Mouse (Mus musculus) left cerebral cortex, postnatal 25 days (tissue): ENCODE measurements around the gene 1700086D15Rik. TPM values are rescaled to one million over a fixed set of nuclear protein-coding genes. Genes with fewer than 3 reads are reported as not detected.

Experiments
- DNase-seq, 2 experiments: peaks; one replicate each; pipeline ENCODE4 v3.0.0; 2022; ENCODE audit warnings: low spot score in 2 of 2, mixed read lengths in 1 of 2
- intact Hi-C: fragments of 180-260 bp; cut with DNase I; formaldehyde crosslinking; loops from one replicate; pipeline ENCODE4 v1.15.1; 2025
- total RNA-seq, 2 experiments: library from RNA; stranded (reverse); gene quantifications; 2 replicates each; pipeline ENCODE4 v1.2.3; 2021

1700086D15Rik gene
- total RNA-seq: 1 to 10 TPM; 2.7 to 4.5 TPM

DNA sequence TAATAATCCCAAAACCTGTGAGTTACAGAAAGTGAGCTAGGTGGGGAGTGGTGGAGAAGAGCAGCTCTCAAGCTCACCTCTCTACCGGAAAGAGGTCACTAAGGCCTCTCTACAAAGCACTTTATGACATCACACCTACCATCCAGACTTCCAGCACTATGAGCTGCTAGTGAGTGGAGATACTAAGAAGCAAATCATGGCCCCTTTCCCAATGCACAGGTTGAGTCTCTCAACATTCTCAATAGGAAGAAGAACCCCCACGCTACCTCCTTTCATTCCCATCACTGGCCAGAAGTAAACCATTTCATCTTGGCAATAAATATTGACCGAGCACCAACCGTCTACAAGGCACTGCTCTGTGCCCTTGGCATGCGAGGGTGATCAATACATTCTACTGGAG lies at the start of gene 1700086D15Rik:
Gene 1700086D15Rik (minus strand): TSS at position 101 of the 400 bp plus-strand sequence.
- intact Hi-C loops: loop anchor here (2.0 to 5.0 kb wide), 3 partner anchors 57 to 101 kb away; no protein-coding TSS in a partner anchor
- DNase-seq: no peak

DNA sequence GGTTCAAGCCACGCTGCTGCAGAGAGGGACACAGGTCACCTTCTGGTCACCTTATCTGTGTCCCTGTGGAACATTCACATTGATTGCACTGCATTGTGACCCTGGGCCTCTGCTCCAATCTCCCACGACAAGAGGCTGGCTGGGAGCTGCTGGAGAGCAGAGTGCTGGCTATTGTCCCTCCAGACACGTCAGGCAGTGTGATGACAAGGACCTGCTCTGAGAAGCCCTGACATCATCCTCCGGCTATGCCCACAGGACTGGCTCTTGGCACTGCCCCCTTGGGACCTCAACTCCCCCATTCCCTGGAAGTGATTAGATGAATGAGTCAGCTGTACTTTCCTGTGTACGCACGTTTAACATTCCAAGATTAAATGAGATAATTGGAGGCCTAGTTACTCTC lies 49.8 kb upstream of the 1700086D15Rik start:
- DNase-seq: no peak
- intact Hi-C loops: no loop called here

DNA sequence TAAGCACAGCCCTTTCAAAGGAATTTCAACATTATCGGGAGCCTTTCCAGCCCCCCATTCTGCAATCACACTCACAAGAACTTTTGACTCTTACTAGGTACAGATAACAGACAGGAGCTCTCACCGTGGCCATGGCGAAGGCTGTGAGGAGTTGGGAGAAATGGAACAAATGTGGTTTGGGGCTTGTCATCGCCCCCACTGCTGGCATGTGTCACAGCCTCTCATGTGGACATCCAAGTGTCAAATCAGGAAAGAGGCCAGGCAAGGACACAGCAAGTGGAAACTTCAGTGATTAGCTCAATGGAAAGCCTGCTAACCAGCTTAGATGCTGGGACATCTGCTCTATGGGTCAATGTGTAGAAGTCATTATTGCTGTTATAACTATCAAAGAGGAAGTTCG lies 45.6 kb upstream of the 1700086D15Rik start:
- intact Hi-C loops: no loop called here
- no peak for DNase-seq

DNA sequence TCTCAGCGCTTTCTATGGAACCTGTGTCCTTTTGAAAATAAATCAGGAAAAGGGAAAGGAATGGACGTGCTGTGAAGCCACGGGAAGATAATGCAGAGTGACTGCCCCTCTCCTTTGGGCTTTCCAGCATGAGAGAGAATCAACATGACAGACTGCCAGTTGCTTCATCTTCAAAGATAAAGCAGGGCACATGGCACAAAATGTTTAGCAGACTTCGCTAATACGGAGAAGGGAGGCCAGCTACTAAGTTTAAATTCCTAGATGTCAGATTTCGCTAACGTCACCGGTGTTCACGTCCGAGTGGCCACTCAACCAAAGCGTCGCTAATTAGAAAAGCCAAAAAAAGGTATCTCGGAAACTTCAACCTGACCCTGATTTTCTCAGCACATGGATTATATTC lies 45.0 kb upstream of the 1700086D15Rik start:
- intact Hi-C loops: loop anchor here (5.0 kb wide), 1 partner anchor 63 kb away; the partner anchor contains the start of gene Myocd
- DNase-seq: no peak

DNA sequence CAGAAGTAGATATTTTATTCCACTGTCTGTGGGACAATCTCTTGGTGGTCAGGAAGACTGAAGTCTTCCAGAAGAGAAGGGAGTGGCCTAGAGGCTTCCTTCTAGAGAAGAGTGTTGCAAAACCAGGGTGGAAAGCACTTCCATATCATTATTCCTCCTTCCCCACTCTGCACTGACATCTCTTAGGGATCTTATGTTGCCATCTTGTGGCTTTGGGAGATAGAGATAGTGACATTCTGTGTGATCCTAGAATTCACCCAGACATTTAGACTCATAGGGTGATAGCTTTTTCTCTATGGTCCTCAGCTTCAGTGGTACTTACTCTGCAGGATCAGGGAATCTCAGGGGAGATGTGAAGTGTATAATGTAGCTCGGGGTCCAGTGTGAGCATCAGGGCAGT lies 43.3 kb upstream of the 1700086D15Rik start:
- intact Hi-C loops: loop anchor here (5.0 kb wide), 1 partner anchor 64 kb away; the partner anchor contains the start of gene Myocd
- peak in 1 of 2 experiments; percentile 12 for DNase-seq

DNA sequence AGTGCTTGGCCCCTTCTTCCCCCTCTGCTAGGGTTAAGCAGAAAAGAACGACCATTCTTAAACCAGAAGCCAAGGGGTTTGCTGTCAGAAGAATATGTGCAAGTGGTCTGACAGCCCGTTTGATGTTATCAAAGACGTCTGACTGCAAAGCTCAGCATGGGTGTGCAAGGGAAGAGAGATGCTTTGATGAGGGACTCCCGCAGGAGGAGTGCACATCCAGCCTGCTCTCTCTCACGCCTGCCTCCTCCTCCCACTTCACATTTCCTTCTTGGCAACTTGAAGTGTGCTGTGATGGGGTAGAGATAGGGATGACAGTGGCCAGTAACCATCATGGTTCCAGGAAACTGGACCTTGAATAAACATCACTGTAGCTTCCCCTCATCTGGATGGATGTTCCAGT lies 42.5 kb upstream of the 1700086D15Rik start:
- DNase-seq: no peak
- intact Hi-C loops: loop anchor here (5.0 kb wide), 1 partner anchor 65 kb away; the partner anchor contains the start of gene Myocd

DNA sequence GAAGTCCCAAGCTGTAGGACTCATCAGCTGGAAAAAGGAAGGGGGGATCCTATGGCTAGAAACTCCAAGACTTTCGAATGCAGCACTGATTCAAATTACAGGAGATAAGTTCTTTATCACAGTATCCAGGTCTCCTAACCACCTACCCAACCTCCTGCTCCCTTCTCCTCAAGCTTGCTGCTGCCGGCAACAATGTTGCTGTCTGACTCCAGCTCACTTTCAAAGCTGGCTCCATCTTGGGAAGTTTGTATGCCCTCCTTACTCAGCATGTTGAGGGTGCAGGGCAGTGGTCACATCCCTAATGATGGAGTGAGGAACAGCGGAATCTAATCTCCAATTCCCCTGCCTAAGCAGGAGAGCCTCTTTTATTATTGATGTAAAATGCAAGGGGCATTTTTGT lies 38.3 kb upstream of the 1700086D15Rik start:
- no peak for DNase-seq
- intact Hi-C loops: loop anchor here (10.0 kb wide), 1 partner anchor 337 kb away; no protein-coding TSS in a partner anchor

DNA sequence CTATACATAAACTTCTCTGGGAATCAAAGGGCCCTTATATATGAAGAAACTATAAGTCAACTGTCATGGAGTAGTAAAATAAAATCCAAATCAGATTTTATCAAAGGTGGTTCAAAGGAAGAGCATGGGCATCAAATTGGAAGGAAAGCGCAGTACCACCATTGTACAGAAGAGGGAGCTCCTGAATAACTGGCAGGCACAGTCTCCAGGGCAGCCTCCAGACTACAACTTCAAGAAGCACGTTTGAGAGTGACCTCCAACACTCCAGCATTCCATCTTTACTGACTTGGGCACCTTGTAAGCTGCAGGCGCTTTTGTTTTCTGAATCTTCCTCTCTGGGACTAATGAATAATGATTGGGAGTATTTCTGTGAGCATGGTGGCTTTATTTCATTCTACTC lies 37.6 kb upstream of the 1700086D15Rik start:
- DNase-seq: peak; percentile 76 to 84
- intact Hi-C loops: loop anchor here (10.0 kb wide), 1 partner anchor 338 kb away; no protein-coding TSS in a partner anchor

DNA sequence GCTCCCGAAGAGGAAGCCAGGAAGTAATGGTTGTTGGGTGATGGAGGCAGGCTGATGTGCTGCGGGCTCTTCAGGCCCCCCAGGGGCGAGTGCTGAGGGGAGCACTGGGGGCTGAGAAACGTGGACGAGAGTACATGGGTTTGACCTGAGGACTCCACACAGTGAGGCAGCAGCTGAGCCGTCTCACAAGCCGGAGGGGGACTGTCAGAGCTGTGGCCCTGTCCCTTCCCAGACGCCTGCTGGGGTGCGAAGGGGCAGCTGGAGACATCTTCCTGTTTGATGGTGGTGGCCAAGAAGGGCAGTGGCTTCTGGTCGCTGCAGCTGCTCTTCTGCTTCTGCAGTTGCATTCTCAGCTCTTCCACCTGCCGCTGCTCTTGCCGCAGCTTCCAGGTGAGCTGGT lies 27.3 kb upstream of the 1700086D15Rik start:
- intact Hi-C loops: no loop called here
- no peak for DNase-seq

DNA sequence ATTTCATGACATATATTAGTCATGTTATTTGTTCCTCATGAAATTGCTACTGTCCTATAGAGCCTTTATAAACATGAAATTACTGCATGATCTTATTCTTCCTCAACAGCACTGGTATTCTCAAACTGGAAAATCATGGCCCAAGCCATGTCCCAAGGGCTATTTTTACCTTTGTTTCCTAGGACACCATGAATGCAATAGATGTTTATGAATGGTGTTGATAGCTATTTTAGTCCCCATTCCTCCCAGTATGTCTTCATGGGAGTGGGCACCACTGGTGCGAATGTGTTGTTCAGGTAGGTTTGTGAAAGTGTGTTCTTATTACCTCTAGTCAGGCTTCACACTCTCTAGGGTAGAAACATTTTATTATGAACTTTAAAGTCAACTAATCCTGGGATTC lies 25.4 kb upstream of the 1700086D15Rik start:
- DNase-seq: no peak
- intact Hi-C loops: no loop called here

DNA sequence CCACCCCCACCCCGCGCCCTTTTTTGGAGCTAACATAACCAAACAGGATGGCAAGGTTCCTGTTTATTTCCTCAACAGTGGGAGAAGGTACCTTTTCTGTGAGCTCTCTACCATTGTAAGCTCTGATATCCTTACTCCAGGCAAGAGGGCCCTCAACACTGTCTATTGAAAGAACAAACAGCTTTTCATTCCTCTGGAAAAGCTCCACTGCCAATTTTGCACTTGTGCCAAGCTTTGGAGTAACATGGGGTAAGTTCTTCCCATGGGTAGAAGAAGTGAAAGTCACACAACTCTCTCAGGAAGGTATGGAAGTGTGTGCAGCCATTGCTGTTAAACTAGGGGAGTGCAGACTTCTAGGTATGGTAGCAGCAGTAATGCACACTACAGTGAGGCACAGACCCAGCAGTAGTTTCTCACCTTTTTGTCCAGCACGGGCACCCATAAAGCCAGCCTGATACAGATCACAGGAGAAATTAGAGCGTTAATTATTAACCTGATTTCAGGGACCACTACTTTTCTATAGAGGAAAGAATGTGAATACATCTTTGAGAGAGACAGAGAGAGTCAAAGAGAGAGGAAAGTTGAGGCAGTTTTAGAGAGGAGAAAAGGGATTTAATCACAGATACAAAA lies 10.5 kb upstream of the 1700086D15Rik start:
- no peak for DNase-seq
- intact Hi-C loops: no loop called here

DNA sequence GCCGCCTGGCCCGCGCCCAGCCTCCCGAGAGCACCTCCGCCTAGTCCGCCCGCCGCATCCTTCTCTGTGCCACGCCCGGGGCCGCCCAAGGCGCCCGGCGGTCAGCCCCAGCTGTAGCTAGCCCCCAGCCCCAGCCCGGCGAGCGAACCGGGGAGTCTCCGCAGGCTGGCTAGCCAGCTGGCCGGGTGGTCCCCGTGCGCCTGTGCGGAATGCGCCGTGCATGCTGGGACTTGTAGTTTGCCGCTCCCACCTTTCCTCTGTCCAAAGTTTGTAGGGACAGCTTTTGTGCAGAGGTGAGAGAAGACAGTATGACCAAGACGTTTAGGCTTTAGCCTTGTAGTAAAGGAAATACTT lies 3.1 kb upstream of the 1700086D15Rik start, which contains the start of gene Arhgap44:
Gene Arhgap44 (minus strand): TSS at position 195 of the 354 bp plus-strand sequence.
- intact Hi-C loops: no loop called here
- DNase-seq: peak; percentile 76 to 81

DNA sequence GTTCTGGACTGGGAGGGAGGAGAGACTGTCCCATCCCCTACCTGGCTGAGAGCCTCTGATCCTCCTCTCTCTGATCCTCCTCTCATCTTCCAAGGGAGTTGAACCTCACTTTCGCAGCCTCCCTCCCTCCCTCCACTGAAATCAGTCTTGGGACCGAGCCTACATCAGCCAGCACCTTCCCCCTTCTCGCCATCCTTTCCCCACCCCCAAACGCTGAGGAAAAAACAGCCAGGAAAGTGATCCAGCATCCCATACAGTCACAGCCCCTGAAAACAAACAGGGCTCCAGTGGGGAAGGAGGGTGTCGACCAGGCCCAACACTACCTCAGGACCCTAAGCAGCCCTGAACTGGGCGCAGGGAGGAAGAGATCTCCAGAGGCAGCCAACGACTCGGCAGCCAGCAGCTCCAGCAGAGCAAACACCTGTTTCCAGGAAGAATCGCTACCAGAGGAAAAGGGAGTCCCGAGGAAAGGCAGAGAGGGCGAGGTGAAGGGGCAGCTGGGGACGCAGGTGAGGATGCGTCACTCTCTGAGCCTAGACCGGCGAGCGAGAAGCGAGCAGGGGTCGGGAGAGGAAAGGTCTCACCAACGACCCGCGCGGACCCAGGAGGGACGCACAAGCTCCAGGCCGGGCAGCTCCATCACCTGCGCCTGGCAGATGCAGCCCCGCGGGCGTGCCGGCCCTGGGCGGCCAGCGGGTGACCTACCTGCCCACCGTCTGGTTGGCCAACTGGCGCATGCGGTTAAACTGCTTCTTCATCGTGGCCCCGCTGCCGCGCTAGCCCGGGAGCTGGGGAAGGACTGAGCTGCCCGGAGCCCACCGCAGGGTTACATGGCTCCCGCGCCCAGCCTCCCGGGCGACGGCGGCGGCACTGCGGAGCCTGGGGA lies 2.4 kb upstream of the 1700086D15Rik start:
- DNase-seq: peak; percentile 18 to 30
- intact Hi-C loops: loop anchor here (1.0 to 2.0 kb wide), 3 partner anchors 25 to 103 kb away; no protein-coding TSS in a partner anchor

DNA sequence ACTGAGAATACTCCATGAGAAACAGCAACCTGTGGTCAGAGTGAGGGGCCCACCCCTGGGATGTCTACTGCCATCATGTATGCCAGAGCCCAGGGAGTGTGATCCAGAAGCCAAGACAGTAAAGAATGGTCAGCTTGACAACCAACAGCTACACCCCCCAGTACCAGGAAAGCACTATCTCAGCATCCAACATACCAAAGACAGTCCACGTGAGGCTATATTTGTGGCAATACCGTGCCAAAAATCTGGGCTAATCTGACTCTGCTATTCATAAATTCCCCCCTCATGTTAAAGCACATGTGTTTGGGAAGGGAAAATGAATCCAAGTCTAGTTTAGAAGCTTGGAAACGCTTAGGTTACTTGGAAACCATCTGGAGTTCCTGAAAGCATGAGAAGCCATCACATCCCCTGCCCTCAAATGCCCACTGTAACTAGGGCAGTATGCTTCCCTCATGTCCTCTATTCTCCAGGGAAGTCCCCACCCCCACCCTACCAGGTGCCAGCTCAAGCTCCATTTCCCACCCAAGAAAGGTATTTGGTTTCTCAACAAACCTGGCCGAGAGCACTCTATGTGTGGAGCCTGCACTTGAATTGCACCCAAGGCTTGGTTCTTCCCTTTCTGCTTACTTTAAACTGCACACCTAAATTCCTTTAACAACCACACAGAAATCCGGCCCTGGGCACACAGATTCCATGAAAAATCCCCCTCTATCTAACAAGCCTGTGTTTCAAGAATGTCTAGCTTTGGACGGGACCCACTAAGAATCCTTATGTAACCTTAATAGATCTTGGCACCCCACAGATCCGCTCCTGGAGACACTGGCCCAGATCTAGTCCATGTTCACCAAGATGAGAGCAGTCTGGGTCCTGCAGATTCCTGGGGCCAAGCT lies 1.5 kb upstream of the 1700086D15Rik start:
- intact Hi-C loops: loop anchor here (1.0 to 2.0 kb wide), 3 partner anchors 24 to 102 kb away; no protein-coding TSS in a partner anchor
- peak; percentile 31 to 67 for DNase-seq

DNA sequence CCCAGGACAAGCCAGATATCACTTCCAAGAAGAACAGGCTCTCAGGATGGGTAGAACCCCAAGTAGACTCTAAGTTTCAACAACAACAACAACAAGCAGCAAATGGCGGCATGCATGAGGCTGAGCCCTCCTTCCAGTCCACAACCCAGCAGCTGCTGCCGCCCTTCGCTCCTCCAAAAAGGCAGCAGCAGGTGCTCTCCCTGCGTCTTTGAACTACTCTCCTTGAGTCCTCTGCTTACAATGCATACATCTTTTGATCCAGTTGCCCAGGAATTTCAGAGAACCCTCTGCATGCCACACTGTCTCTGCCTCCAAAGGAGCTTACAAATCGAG lies 1.1 kb downstream of the 1700086D15Rik start:
- intact Hi-C loops: loop anchor here (5.0 kb wide), 1 partner anchor 56 kb away; no protein-coding TSS in a partner anchor
- DNase-seq: no peak

DNA sequence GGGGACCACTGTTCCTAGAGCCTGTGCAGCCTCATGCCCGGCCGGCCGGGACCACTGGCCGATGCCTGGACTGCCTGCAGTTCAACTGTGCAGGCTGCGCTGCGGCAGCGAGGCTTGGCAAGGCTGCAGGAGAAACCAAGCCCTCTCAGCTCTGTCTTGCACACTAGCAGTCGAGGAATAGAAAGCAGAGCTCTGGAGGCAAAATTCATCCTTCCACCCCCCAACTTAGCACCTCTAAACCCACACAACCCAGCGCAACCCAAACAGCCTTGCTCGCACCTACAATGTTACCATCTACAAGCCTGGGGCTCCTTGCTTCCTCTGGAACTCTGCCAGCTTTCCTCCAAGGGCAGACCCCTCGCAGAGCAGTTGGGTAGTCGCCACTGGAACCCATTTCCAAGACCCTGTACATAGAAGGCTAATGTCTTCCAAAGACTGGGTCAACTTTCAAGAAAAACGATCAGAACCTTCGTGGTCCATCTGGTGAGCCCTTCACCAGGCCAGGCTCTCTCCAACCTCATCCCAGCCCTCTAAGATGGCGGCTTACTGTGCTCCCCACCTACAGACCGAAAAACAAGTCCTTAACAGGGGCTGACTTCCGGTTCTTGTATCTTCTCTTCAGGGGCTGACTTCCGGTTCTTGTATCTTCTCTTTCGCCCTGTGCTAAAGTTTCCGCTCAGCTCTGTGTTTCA lies 1.6 kb downstream of the 1700086D15Rik start:
- intact Hi-C loops: loop anchor here (5.0 kb wide), 1 partner anchor 56 kb away; no protein-coding TSS in a partner anchor
- peak in 1 of 2 experiments; percentile 72 for DNase-seq

DNA sequence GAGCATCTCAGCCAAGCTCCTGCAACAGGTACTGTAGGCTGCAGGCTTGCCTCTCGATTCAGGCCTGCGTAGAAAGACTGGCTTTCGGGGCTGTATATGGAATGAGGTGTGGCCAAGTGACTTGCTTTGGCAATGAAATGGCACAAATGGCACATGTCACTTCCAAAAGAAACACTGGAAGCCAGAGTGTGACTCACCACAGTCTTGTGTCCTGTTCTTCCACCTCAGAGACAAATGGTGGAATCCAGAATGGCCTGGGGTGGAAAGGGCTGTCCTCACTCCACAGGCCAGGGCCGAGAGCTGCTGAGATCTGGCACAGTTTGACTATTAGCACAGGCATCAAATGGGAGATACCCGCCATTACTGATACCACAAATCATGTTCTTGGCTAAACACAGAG lies 6.7 kb downstream of the 1700086D15Rik start:
- intact Hi-C loops: no loop called here

DNA sequence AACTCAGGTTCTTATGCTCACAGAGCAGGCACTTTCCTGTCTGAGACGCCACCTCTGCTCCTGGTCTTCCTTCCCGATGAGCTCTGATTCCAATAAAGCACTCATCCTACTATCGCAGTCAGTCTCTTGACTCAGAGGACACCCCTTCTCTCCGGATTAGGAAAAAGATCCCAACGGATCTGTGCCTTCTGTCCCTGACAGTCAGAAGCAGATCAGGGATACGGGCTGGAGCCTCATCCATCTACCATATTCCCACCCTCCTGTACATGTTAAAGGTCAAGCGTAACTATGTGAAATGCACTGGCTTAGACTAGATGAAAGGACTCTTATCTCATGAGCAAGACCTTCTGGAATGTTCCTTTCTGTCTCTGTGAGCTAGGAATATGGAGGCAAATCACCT lies 11.2 kb downstream of the 1700086D15Rik start:
- DNase-seq: no peak
- intact Hi-C loops: no loop called here

More for the DNA sequence above, 6.7 kb downstream of the 1700086D15Rik start:
- DNase-seq: no peak
